Mouse (Mus musculus) embryonic facial prominence, embryonic 15.5 days (tissue): ENCODE measurements at regions not wholly inside any gene's neighbourhood (a gene's known extent, or its start where the extent isn't known, plus 50 kb on each side); places are given as distances from the start of the nearest gene placed in this dataset.

ENCODE experiments used
- ATAC-seq: fragments of 200-750 bp; cut with Nextera tagmentation; 2 replicates; pipeline ENCODE4 v1.8.0; 2017; ENCODE audit warnings: low read depth, moderate TSS enrichment; ENCODE audit not compliant: insufficient number of reproducible peaks, low FRiP score, low TSS enrichment
- H3K27ac ChIP-seq: fragments of 300-500 bp; sonication (generic); replicated peaks from 2 replicates; pipeline ENCODE4 v1.5.1; 2015; ENCODE audit warnings: mild to moderate bottlenecking, inconsistent platforms
- H3K27me3 ChIP-seq: fragments of 300-500 bp; sonication (generic); 2 replicates; pipeline ENCODE4 v1.6.1; 2015; ENCODE audit warnings: inconsistent platforms
- H3K36me3 ChIP-seq: fragments of 300-500 bp; sonication (generic); 2 replicates; pipeline ENCODE4 v1.6.1; 2015; ENCODE audit warnings: mild to moderate bottlenecking, inconsistent platforms
- H3K4me1 ChIP-seq: fragments of 300-500 bp; sonication (generic); 2 replicates; pipeline ENCODE4 v1.6.1; 2015; ENCODE audit warnings: inconsistent platforms
- H3K4me2 ChIP-seq: fragments of 300-500 bp; sonication (generic); replicated peaks from 2 replicates; pipeline ENCODE4 v1.6.1; 2015; ENCODE audit warnings: mild to moderate bottlenecking, inconsistent platforms
- H3K4me3 ChIP-seq: fragments of 300-500 bp; sonication (generic); replicated peaks from 2 replicates; pipeline ENCODE4 v1.5.1; 2015; ENCODE audit warnings: mild to moderate bottlenecking, inconsistent platforms
- H3K9ac ChIP-seq: fragments of 300-500 bp; sonication (generic); 2 replicates; pipeline ENCODE4 v1.6.1; 2015; ENCODE audit warnings: inconsistent platforms
- H3K9me3 ChIP-seq: fragments of 300-500 bp; sonication (generic); replicated peaks from 2 replicates; pipeline ENCODE4 v1.6.1; 2016; ENCODE audit warnings: inconsistent platforms
- WGBS: fragments of 180-500 bp; shearing (Covaris S2); methylation state at CpG from one replicate; pipeline ENCODE4 v1.1.7; 2015; 5-methylcytosine and 5-hydroxymethylcytosine counted together

DNA sequence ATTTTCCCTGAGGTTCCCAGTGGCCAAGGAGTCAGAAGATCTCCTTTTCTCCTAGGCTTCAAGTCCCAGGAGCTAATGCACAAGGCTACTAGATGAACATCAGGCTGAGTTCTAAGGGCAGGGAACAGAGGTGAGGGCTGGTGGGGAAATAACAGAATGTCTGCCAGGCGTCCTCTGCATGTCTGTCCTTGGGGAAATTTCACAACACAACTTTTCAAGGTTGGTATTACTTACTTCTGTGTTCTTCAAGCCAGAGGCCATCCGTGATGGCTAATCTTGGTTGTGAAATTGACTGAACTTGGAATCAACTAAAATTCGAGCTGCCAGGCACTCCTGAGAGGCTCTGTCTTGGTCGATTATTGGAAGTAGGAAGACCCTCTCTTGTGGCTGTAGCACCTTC lies 416.6 kb downstream of the Vrk1 start:
- Histone ChIP-seq H3K27ac (no peak overlapping the region), H3K36me3 (no peaks in the 10 kb centered on the region), H3K27me3 (no peaks in the 10 kb centered on the region), H3K4me2 (no peak overlapping the region), H3K4me1 (no peaks in the 10 kb centered on the region), H3K9me3 (no peaks in the 10 kb centered on the region), H3K4me3 (no peak overlapping the region), H3K9ac (no peak overlapping the region)
- WGBS = 70% methylated on average over 4 of the region's 4 CpGs
- ATAC-seq = no peak

DNA sequence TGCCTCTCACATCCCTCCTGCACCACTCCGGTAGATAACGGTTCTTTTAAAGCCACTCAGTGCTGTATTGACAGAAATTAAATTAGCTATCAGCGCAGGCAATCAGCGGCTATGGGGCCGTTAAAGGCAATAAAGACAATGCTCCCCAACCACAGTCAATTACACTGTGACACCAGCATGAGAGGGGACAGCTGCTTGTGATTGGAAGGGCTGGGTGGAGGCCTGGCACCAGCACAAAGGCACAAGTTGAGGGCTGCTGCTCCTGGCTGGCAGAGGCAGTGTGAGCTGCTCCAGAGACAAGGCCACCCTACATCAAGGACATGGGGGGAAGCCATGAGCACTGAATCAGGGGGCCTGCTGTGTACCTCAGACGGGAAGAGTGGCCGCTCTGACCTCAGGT lies 420.0 kb downstream of the Vrk1 start:
- no peak overlapping the region for H3K4me2 ChIP-seq
- no peak overlapping the region for H3K9ac ChIP-seq
- no peaks in the 10 kb centered on the region for H3K36me3 ChIP-seq
- no peak for ATAC-seq
- H3K27ac ChIP-seq = no peak overlapping the region
- H3K4me3 ChIP-seq = no peak overlapping the region
- 60% methylated on average over 7 of the region's 7 CpGs for WGBS
- no peaks in the 10 kb centered on the region for H3K4me1 ChIP-seq
- H3K27me3 ChIP-seq = no peaks in the 10 kb centered on the region
- no peaks in the 10 kb centered on the region for H3K9me3 ChIP-seq

DNA sequence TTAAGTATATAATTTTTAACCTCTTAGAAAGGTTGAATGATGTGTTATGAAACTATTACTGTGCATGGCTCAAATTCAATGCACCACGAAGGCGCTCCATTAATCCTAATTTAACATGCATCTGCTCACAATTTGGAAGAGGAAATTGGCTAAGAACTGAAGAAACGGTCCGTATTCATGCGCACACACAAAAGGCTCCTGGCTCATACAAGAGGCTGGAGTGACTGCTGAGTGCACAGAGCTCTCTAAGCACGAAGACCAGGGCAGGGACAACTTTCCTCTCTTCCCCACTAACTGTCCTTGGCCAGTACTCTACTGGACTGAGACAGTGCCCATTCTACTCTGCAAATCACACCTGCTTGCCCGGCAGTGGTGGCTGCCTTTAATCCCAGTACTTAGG lies 435.1 kb downstream of the Vrk1 start:
- WGBS = 38% methylated on average over 7 of the region's 7 CpGs
- Histone ChIP-seq H3K36me3 (no peaks in the 10 kb centered on the region), H3K4me1 (no peaks in the 10 kb centered on the region), H3K27ac (no peak overlapping the region), H3K27me3 (no peaks in the 10 kb centered on the region), H3K4me2 (no peak overlapping the region), H3K4me3 (no peak overlapping the region), H3K9me3 (no peaks in the 10 kb centered on the region), H3K9ac (no peak overlapping the region)
- no peak for ATAC-seq

DNA sequence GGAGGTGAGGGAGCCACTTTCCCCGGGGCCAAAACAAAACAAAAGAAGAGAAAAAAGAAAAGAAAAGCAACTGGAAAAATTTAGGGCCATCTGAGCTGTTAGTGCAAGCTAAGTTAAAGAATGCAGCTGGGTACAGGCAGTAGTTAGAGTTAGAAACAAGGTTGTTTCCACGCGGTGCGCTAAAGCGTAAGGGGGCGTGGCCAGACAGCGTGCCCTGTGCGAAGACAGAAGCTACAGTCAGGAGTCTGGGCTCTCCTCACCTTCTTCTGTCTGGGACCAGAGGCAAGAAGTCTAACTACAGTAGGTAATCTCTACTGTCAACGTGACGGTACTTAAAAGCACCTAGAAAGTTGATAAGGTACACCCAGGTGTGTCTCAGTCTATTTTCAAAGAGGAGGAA lies 435.9 kb downstream of the Vrk1 start:
- no peak overlapping the region for H3K4me3 ChIP-seq
- no peaks in the 10 kb centered on the region for H3K9me3 ChIP-seq
- 50% methylated on average over 10 of the region's 10 CpGs for WGBS
- H3K27ac ChIP-seq = no peak overlapping the region
- H3K36me3 ChIP-seq = no peaks in the 10 kb centered on the region
- no peaks in the 10 kb centered on the region for H3K27me3 ChIP-seq
- no peak overlapping the region for H3K9ac ChIP-seq
- ATAC-seq = no peak
- H3K4me1 ChIP-seq = no peaks in the 10 kb centered on the region
- H3K4me2 ChIP-seq = no peak overlapping the region

DNA sequence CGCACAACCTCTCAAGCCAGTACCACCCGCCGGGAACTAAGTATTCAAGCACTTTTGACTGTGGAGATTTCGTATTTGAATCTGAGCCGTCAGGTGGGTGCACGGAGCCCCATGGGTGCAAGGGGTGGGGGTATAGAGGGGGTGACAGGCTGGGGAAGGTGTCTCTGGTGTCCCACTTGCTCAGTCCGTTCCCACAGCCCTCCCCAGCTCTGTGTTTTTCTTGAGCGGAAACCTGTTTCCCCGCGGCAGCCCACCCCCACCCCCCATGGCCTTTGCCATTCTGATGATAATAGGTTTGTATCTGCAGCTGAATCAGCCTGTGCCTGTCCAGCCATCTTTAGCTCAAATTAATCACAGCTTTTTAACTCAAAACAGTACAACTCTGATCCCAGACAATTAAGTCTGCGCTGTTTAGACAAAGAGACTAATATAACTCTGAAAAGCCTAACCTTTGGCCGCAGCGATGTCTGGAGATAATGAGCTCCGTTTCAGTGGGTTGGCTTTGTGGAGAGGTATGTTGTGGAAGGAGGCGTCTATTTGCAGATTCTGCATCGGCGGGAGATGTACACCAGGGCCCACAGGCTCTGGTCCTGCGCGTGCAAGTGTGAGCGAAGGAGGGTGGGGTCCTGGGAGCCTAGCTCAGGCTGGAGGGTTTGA lies 437.0 kb downstream of the Vrk1 start:
- H3K27me3 ChIP-seq = no peaks in the 10 kb centered on the region
- no peak overlapping the region for H3K4me2 ChIP-seq
- H3K9ac ChIP-seq = no peak overlapping the region
- 64% methylated on average over 20 of the region's 20 CpGs for WGBS
- no peaks in the 10 kb centered on the region for H3K4me1 ChIP-seq
- H3K36me3 ChIP-seq = no peaks in the 10 kb centered on the region
- ATAC-seq = no peak
- H3K4me3 ChIP-seq = no peak overlapping the region
- no peak overlapping the region for H3K27ac ChIP-seq
- no peaks in the 10 kb centered on the region for H3K9me3 ChIP-seq

DNA sequence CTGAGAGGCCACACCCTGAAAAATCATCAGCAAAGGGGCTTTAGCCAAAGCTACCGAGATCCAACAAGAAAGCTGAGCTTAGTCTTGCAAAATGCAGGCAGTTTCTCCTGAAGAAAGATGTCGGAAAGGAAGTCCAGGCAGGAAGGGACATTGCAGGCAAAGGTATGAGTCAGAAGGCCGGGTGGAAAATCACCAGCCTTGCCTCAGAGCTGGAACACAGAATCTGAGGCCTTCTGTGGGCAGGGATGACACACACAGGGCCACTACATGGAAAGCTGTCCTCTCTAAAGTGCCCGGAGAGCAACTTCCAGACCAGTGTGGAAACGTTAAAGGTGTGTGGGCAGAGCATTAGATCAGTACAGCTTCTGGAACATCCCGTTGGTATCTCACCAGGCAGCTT lies 438.5 kb downstream of the Vrk1 start:
- H3K36me3 ChIP-seq = no peaks in the 10 kb centered on the region
- ATAC-seq = no peak

DNA sequence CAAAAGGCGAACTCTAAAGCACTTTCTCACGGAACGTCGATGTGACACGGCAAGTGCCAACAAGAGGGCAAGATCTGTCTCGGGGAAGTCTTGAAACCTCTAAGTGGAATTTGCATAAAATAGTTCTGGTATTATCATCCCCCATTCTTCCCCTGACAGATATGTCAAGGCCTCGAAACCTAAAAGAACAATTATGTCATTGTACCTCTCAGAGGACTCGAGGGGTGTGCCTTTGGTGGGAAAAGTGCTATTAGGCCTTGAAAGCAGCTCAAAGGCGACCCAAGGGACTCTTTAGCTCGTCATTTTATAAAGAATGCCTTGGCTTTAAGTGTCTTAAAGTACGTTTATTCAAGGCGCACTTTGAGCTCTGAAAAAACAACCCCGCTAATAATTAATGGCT lies 443.5 kb downstream of the Vrk1 start:
- Histone ChIP-seq H3K27me3 (no peaks in the 10 kb centered on the region), H3K4me2 (no peak overlapping the region), H3K36me3 (no peaks in the 10 kb centered on the region), H3K9me3 (no peaks in the 10 kb centered on the region), H3K27ac (no peak overlapping the region), H3K4me1 (no peaks in the 10 kb centered on the region), H3K4me3 (no peak overlapping the region), H3K9ac (no peak overlapping the region)
- 69% methylated on average over 13 of the region's 13 CpGs for WGBS
- ATAC-seq = no peak

More for the DNA sequence above, 438.5 kb downstream of the Vrk1 start:
- no peak overlapping the region for H3K4me3 ChIP-seq
- no peak overlapping the region for H3K27ac ChIP-seq
- no peaks in the 10 kb centered on the region for H3K4me1 ChIP-seq
- no peak overlapping the region for H3K9ac ChIP-seq
- no peaks in the 10 kb centered on the region for H3K9me3 ChIP-seq
- whole genome bisulfite sequencing = 84% methylated on average over 6 of the region's 6 CpGs
- H3K27me3 ChIP-seq = no peaks in the 10 kb centered on the region
- H3K4me2 ChIP-seq = no peak overlapping the region

DNA sequence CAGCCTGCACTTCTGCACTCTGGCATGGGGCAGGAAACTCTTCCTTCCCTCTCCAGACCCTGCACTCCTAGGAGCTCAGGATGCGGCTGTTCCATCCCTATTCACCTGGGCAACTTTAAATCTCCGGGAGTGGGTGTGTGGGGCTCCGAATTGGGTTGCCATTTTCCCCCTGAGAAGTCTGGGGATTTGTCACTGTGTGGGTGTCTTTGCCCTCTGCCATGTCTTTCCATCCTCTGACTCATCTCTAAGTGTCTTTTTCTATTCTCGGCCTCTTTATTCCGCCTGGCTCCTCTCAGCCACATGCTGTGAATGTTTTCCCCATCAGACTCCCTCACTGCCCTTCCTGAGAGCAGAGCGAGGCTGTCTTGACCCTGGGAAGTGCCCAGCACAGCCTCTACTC lies 448.2 kb downstream of the Vrk1 start:
- ATAC-seq = no peak
- Histone ChIP-seq H3K27ac (no peak overlapping the region), H3K36me3 (no peaks in the 10 kb centered on the region), H3K9ac (no peak overlapping the region), H3K9me3 (no peaks in the 10 kb centered on the region), H3K4me3 (no peak overlapping the region), H3K4me1 (no peaks in the 10 kb centered on the region), H3K27me3 (no peaks in the 10 kb centered on the region), H3K4me2 (no peak overlapping the region)
- 61% methylated on average over 6 of the region's 6 CpGs for WGBS

DNA sequence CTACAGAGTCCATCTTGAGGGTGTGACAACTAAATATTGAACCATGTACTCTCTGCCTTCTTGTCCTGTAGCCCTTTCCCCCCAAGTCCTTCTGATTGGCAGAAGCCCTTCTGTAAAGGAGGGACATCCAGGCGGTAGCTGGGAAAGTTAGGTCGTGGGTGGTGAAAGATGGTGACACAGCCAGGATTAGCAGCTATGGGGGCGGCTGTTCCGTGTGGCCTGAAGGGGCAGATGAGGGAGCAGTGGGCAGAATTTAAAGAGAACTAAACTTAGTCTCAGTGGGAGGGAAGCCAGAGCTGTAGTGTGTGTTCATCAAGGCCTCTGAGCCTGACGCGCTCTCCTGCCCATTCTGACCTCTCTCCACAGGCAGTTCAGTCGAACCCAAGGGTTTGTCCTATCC lies 450.6 kb downstream of the Vrk1 start:
- no peak for ATAC-seq

DNA sequence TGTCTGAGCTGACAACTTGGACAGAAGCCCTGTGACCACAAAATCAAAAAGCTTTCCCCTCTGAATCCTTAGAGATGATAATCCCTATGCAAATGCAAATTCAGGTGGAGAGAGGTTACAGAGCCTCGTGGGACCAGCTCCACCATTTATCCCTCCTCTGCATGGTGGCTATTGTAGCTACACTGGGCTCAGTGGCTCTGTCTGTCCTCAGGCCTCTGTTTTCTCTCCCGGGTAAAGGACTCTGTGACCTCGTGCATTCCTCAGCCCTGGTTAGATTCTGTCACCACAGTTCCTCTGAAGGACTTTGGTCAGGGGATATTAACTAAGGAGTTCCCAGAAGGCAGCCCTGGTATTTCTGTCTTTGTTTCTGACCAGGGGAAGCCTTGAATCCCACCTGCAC lies 452.3 kb downstream of the Vrk1 start:
- Histone ChIP-seq H3K9me3 (no peaks in the 10 kb centered on the region), H3K36me3 (no peaks in the 10 kb centered on the region), H3K4me1 (no peaks in the 10 kb centered on the region), H3K9ac (no peak overlapping the region), H3K4me3 (no peak overlapping the region), H3K27me3 (no peaks in the 10 kb centered on the region), H3K27ac (no peak overlapping the region), H3K4me2 (no peak overlapping the region)
- whole genome bisulfite sequencing = 27% methylated on average over 3 of the region's 3 CpGs
- ATAC-seq = no peak

More for the DNA sequence above, 450.6 kb downstream of the Vrk1 start:
- H3K4me3 ChIP-seq = no peak overlapping the region
- no peak overlapping the region for H3K4me2 ChIP-seq
- 83% methylated on average over 7 of the region's 7 CpGs for whole genome bisulfite sequencing
- no peaks in the 10 kb centered on the region for H3K4me1 ChIP-seq
- no peaks in the 10 kb centered on the region for H3K36me3 ChIP-seq
- no peaks in the 10 kb centered on the region for H3K9me3 ChIP-seq
- H3K9ac ChIP-seq = no peak overlapping the region
- no peak overlapping the region for H3K27ac ChIP-seq
- no peaks in the 10 kb centered on the region for H3K27me3 ChIP-seq

DNA sequence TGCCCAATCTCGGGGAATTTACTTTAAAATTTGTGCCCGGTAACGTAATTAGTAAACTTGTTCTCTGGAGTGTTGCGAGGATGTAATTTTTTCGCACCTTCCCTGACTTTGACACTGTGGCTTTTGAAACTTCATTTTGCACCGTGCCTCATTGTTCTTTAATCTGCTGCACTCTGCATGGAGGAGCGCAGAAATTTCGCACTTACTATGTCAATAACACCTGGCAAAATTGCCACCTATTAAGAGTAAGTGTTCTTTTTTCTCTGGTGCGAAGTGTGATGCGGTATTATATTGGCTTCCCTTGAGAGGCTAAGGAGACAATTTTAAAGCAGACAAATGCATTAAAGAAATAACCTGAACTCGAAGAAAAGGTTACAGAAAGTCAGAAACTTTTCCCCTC lies 454.7 kb downstream of the Vrk1 start:
- H3K9me3 ChIP-seq = no peaks in the 10 kb centered on the region
- no peak overlapping the region for H3K27ac ChIP-seq
- 55% methylated on average over 11 of the region's 11 CpGs for WGBS
- no peak overlapping the region for H3K9ac ChIP-seq
- H3K4me2 ChIP-seq = no peak overlapping the region
- H3K4me1 ChIP-seq = no peaks in the 10 kb centered on the region
- no peaks in the 10 kb centered on the region for H3K27me3 ChIP-seq
- H3K4me3 ChIP-seq = no peak overlapping the region
- no peaks in the 10 kb centered on the region for H3K36me3 ChIP-seq
- no peak for ATAC-seq

DNA sequence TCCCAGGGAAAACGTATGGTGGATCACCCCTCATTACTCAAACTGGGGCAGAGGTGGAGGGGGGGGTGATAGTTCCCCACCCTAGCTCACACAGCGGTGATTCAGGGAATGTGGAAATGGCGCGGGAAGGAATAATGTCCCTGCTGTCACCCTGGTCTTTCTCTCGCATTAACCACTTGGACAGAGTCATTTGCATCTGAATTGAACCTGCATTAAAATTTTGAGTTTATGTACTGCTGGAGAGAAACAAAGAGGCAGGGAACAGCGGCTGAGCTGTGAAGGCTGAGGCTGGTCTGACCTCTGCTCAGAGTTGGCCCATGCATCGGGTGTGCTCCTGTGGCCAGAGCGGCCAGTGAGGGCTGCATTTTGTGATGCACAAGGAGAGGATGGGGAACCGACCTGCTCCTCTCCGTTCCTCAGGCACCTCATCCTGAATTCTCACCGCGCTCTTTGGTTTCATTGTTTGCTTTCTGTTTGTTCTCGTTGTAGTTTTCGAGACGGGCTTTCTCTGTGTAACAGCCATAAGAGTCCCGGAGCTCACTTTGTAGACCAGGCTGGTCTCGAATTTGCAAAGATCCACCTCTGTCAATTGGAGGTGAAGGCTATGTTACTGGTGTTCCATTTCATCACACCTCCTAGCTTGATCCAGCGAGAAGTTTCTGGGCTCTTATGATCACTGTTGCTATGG lies 458.3 kb downstream of the Vrk1 start:
- no peak for ATAC-seq
- H3K36me3 ChIP-seq = no peaks in the 10 kb centered on the region
- no peaks in the 10 kb centered on the region for H3K9me3 ChIP-seq
- no peak overlapping the region for H3K4me3 ChIP-seq
- H3K4me1 ChIP-seq = no peaks in the 10 kb centered on the region
- H3K27me3 ChIP-seq = no peaks in the 10 kb centered on the region
- 71% methylated on average over 18 of the region's 18 CpGs for WGBS
- no peak overlapping the region for H3K9ac ChIP-seq
- H3K4me2 ChIP-seq = no peak overlapping the region
- H3K27ac ChIP-seq = no peak overlapping the region
